Mouse (Mus musculus) embryonic fibroblast, embryonic 13.5 days (primary cell): ENCODE data around the gene Adamtsl1.

Experiments used
- CTCF ChIP-seq: IDR thresholded peaks from 2 replicates; pipeline ENCODE4 v1.5.1; 2011; ENCODE audit warnings: mild to moderate bottlenecking, control low read depth, low read length, moderate library complexity, borderline replicate concordance; ENCODE audit not compliant: insufficient read depth
- POLR2A ChIP-seq: IDR thresholded peaks from 2 replicates; pipeline ENCODE4 v1.6.1; 2011; ENCODE audit warnings: low read depth, mild to moderate bottlenecking, control low read depth, low read length, moderate library complexity

DNA sequence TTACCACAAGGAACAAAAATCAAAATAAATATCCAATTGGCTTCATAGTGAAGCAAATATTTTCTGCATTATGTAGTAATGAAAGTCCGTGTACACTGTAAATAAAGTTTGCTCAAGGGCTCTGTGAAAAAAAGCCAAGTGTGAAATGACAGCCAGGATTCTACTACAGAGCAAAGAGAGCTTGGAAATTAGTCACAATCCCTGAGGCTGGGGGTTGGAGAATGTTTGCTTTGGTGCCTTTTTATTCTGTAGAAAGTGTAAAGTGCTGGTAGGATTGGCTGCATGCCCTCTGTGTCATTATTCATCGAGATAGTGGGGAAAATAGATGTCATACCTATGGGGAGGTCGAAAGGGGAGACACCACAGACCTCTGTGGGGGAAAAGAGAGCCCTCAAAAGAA, 516.2 kb downstream of the Adamtsl1 start:
- TF ChIP-seq POLR2A (no peak), CTCF (no peak)
